Mouse (Mus musculus) kidney, adult 2 months (tissue): ENCODE data around the gene Cetn4. TPM values are rescaled to one million over a fixed set of nuclear protein-coding genes. Genes with fewer than 3 reads are reported as not detected.

ENCODE experiments used
- DNase-seq: peaks from one replicate; pipeline ENCODE4 v3.0.0; 2021
- H3K27ac ChIP-seq: fragments of 200-500 bp; 2 replicates; pipeline ENCODE4 v1.5.1; 2012; ENCODE audit warnings: low read depth, low read length, control low read depth, inconsistent platforms; ENCODE audit not compliant: insufficient read depth
- H3K27me3 ChIP-seq: fragments of 200-500 bp; replicated peaks from 2 replicates; pipeline ENCODE4 v1.6.1; 2012; ENCODE audit warnings: mild to moderate bottlenecking, moderate library complexity, low read length, inconsistent platforms; ENCODE audit not compliant: control insufficient read depth, insufficient read depth
- H3K36me3 ChIP-seq: fragments of 200-500 bp; 2 replicates; pipeline ENCODE4 v1.6.1; 2012; ENCODE audit warnings: mild to moderate bottlenecking, moderate library complexity, low read length, inconsistent platforms; ENCODE audit not compliant: control insufficient read depth, insufficient read depth
- H3K4me1 ChIP-seq: fragments of 200-500 bp; 2 replicates; pipeline ENCODE4 v1.6.1; 2011; ENCODE audit warnings: low read length; ENCODE audit not compliant: control insufficient read depth, insufficient read depth
- H3K4me3 ChIP-seq: fragments of 200-500 bp; 2 replicates; pipeline ENCODE4 v1.5.1; 2011; ENCODE audit warnings: mild to moderate bottlenecking, low read depth, low read length, control low read depth; ENCODE audit not compliant: insufficient read depth
- CTCF ChIP-seq: fragments of 200-500 bp; conservative IDR thresholded peaks from 2 replicates; pipeline ENCODE4 v1.5.1; 2011; ENCODE audit warnings: low read depth, mild to moderate bottlenecking, control low read depth, low read length, moderate library complexity, mixed read lengths; ENCODE audit not compliant: insufficient read depth, insufficient read length
- POLR2A ChIP-seq: fragments of 200-500 bp; IDR thresholded peaks from one replicate; pipeline ENCODE4 v1.6.1; 2011; ENCODE audit warnings: low read depth, low read length, control low read depth
- WGBS: fragments of 180-500 bp; shearing (Covaris S2); methylation state at CpG from one replicate; pipeline ENCODE4 v1.1.7; 2018; 5-methylcytosine and 5-hydroxymethylcytosine counted together
- polyA plus RNA-seq: library from polyadenylated mRNA; depleted of rRNA; stranded (reverse); fragments of >200 nt; gene quantifications from 2 replicates; pipeline ENCODE4 v1.2.3, GENCODE M21; 2012; rRNA removed

Gene Cetn4
- polyA plus RNA-seq, 1 experiment = 4.6 TPM

DNA sequence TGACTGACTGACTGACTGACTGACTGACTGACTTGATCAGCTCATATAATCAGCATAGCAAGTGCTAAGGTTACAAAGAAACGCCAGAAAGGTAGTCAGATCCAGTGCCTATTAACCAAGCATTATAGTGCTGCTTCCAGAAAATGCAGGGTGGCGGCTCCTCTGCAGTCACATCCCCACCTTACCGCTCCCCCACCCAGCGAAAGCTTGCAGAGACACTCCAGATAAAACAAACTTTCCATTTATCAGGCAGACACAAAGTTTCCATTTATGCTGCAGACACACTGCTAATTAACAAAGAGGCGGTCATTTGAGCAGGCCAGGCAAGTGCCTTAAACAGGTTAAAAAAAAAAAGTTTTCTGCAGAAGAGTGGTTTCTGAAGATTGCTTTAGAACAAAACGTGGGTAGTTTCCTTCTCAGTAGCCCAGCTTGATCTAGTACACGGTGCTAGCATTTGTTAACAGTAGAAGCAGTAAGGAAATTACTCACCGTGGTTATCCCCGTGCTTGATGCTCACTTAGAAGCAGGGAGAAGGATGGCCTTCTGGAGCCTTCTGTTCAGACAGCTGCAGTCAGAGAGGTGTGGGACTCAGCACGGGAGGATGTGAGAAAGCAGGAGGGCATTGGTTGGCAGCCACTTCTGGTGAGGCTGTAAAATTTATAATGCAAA lies 53.0 kb downstream of the Cetn4 start:
- TF ChIP-seq CTCF (no peak), POLR2A (no peak)
- no peak overlapping the region for H3K4me3 ChIP-seq
- DNase-seq = no peak
- H3K4me1 ChIP-seq = no peaks in the 10 kb centered on the region
- H3K27ac ChIP-seq = no peak overlapping the region
- H3K36me3 ChIP-seq = no peaks in the 10 kb centered on the region
- no peaks in the 10 kb centered on the region for H3K27me3 ChIP-seq
- WGBS = 43% methylated on average over 10 of the region's 10 CpGs

DNA sequence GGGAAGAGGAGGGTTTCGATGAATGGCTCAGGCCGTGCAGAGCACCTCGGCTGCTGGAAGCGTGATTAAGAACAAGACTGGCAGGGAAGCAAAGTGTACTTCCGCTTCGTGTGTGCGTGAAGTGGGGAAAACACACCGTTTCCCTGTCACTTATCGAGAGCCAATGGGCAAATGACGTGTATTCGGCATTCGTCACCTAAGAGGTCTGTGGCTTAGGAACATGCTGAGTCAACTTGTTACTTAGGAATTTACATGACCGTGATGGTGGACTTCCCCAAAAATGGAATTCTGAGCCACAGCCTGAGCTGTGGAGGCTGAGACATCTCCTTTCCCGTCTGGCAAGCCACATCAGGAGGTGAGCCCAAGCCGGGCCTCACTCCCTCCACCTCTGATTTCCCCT lies 54.7 kb downstream of the Cetn4 start:
- DNase-seq = no peak
- Histone ChIP-seq H3K4me3 (no peak overlapping the region), H3K4me1 (no peaks in the 10 kb centered on the region), H3K36me3 (no peaks in the 10 kb centered on the region), H3K27me3 (no peaks in the 10 kb centered on the region), H3K27ac (no peak overlapping the region)
- TF ChIP-seq POLR2A (no peak), CTCF (no peak)
- WGBS = 91% methylated on average over 15 of the region's 15 CpGs

Other genes with a start within 250 kb of the Cetn4 start
- not detected in 2 replicates for gene Adad1, start 249.2 kb downstream of the Cetn4 start, polyA plus RNA-seq
- gene Il2, start 186.7 kb downstream of the Cetn4 start, polyA plus RNA-seq = 0.17 TPM in 1 of 2 replicates, not detected in the other
- gene Il21, start 80.1 kb downstream of the Cetn4 start, polyA plus RNA-seq = not detected in 2 replicates
- 1.2 and 1.5 TPM in 2 replicates for gene Bbs12, start 154 bp downstream of the Cetn4 start, polyA plus RNA-seq
- 0.78 and 0.79 TPM in 2 replicates for gene Fgf2, start 35.6 kb upstream of the Cetn4 start, polyA plus RNA-seq
- 2.0 and 2.7 TPM in 2 replicates for gene Spata5, start 107.2 kb upstream of the Cetn4 start, polyA plus RNA-seq
- 26.0 and 32.4 TPM in 2 replicates for gene Nudt6, start 107.5 kb upstream of the Cetn4 start, polyA plus RNA-seq